Mouse (Mus musculus) midbrain, embryonic 12.5 days (tissue): Measurements from ENCODE around the gene 1700021F07Rik. TPM values are rescaled to one million over a fixed set of nuclear protein-coding genes. Genes with fewer than 3 reads are reported as not detected.

Experiments used
- polyA plus RNA-seq: library from polyadenylated mRNA; unstranded; fragments of >200 nt; fragmentation: Nextera tagmentation; extraction: Ambion mirVana; gene quantifications from 2 replicates; pipeline ENCODE4 v1.2.1, GENCODE M21; 2016

1700021F07Rik gene
- polyA plus RNA-seq, 1 experiment from 2014 or later, result not detected

Other genes starting within 250 kb of the 1700021F07Rik start
- gene Pmepa1, start 246.1 kb upstream of the 1700021F07Rik start, polyA plus RNA-seq, result 4.6 and 4.8 TPM in 2 replicates
- gene Ankrd60, start 55.8 kb downstream of the 1700021F07Rik start, polyA plus RNA-seq, result not detected in 2 replicates
- 41.4 and 42.5 TPM in 2 replicates for gene Rab22a, start 137.2 kb downstream of the 1700021F07Rik start, polyA plus RNA-seq
- gene 1700010B08Rik, start 196.8 kb downstream of the 1700021F07Rik start, polyA plus RNA-seq, result not detected in 2 replicates
- 11.0 and 14.8 TPM in 2 replicates for gene Vapb, start 214.9 kb downstream of the 1700021F07Rik start, polyA plus RNA-seq